Mouse (Mus musculus) embryo, embryonic 10 days (tissue): ENCODE results near the gene Sema6d.

Experiments
- DNase-seq: peaks from one replicate; pipeline ENCODE4 v3.0.0-alpha.2; 2015; ENCODE audit warnings: low spot score

Sema6d gene

DNA sequence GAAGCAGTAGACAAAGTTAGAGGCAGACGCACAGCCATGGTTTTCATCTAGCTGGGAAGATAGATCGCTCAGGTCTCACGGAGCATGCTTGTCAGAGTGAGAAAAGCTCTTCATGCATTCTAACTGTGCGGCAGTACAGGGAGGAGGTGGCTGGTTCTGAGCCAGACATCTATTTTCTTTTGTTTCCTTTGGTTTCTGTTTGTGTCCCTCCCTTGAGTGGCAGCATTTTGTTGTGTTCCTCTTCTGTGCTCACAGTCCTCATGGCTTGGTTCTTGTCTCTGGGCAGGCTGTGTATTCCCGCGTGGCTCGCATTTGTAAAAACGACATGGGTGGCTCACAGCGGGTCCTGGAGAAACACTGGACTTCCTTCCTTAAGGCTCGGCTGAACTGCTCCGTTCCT is 567.6 kb downstream of the Sema6d start:
- DNase-seq = no peak

DNA sequence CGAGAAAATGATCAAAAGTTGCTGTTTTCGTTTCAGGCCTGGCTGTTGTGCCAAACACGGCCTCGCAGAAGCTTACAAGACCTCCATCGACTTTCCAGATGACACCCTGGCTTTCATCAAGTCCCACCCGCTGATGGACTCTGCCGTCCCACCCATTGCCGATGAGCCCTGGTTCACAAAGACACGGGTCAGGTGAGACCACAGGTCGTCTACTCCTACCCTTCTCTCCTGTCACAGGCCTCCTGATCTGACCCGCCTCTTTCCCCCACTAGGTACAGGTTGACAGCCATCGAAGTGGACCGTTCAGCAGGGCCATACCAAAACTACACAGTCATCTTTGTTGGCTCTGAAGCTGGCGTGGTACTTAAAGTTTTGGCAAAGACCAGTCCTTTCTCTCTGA is 568.6 kb downstream of the Sema6d start:
- no peak for DNase-seq

DNA sequence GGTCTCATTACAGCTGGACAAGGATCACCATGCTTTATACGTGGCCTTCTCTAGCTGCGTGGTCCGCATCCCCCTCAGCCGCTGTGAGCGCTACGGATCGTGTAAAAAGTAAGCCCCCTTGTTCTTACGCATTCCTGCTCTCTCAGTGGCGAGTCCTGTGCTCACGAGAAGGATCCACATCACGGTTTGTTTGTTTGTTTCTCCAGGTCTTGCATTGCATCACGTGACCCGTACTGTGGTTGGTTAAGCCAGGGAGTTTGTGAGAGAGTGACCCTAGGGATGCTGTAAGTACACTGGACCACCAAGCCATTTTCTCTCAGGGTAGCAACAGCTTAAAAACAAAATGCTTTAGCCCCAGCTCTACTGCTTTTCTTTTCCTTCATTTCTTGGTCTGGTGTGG is 569.8 kb downstream of the Sema6d start:
- DNase-seq = no peak

DNA sequence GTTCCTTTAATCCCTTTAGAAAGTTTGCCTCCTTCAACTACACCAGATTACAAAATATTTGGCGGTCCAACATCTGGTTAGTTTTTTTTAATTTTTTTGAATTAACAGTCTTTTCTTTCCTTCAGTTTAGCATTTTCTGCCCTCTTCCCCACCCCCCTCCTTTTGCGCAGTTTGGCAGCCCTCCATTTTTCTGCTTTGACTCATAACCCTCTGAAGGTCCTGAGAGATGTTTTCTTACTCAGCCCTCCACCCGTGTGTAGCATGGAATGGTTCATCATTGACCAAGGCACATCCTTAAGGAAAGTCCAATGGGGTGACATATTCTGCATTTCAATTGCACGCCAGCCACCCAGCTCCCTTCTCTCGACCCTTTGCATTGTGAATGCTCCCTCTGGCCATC is 570.9 kb downstream of the Sema6d start:
- no peak for DNase-seq

DNA sequence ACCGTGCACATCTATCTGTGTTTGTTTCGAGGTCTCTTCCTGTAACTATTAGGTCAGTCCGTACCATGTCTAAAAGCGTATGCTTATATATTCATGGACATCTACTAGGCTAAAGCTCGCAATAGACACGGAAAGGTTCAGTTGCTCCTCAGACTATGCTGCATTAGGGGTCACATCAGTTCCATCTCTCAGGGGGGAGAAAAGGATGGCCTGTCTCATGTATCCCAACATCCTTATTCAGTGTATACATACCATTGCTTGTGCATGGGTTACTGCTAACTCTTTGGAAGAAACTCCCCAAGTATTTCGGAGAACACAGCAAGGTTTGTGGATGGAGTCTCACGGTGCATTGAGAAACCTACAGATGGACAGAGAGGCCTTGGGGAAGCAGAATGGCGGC is 571.5 kb downstream of the Sema6d start:
- DNase-seq = no peak

DNA sequence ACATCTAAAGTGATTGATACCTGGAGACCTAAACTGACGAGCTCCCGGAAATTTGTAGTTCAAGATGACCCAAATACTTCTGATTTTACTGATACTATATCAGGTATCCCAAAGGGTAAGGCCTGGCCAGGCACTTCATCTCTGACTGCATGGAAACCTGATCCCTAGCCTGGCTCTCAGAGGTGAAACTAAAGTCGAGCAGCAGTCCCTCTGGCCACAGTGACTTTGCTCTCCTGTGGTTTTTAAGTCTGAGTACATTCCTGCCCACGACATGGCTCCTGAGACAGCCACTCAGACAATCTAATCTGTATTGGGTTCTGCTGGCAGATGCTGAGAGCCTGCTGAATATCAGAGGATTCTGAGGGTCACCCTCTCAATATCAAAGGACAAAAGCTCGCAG is 572.5 kb downstream of the Sema6d start:
- DNase-seq = no peak

DNA sequence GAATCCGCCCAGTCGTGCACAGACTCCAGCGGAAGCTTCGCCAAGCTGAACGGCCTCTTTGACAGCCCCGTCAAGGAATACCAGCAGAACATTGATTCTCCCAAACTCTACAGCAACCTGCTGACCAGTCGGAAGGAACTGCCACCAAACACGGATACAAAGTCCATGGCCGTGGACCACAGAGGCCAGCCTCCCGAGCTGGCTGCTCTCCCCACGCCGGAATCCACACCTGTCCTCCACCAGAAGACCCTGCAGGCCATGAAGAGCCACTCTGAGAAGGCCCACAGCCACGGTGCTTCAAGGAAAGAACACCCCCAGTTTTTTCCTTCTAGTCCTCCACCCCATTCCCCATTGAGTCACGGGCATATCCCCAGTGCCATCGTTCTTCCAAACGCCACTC is 574.4 kb downstream of the Sema6d start:
- no peak for DNase-seq

DNA sequence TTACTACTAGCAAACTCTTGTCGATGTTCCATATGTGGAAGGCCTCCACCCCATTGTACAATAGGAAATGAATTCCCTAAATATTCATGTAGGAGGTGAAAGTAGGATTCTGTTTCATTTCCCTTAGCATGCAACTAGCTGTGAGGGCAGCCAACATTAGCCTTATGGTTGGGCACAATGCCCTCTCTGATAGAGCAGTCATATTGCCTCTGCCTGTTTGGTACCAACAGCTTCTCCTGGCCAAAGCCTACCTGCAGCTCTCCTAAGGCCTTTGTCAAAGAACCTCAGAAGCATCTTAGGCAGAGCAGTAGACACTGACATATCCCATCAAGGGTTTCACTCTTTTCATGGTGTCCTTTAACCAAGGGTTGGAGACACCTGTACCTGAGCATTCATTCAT is 578.7 kb downstream of the Sema6d start:
- DNase-seq = no peak

DNA sequence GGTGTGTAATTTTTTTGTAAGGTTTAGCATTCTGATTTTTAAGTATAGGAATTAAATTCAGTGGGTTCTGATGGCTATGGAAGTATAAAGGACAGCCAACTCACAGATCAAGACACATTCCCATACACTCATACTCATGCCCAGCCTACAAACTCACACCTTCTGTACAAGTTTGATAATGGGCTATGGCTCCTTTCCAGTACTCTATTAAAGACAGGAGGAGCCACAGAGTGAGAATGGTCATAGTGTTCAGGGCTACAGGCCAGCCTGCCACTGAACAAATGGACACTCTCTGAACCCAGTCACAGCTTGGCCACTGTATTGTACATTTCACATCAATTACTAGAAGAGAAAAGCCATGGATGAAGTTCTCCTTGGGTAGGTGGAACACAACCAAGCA is 583.3 kb downstream of the Sema6d start:
- DNase-seq = no peak

DNA sequence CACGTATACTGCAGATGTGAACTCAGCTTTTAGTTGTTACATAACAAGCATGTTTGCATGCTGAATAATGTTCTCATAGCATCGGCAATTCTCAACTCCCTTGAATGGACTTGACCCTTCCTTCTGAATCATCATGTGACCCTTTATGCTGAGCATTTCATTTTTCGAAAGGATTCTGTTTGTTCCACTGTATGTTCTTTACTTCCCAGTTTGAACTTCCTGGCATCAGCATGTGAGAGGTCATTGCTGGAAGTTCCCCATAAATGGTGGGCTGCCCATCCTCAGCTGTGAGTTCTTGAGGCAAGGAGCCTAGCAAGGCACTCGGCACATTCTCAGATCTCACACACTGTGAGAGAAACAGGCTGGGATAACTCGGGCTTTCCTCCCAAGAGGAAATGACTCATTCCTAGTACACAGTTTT is 594.7 kb downstream of the Sema6d start:
- DNase-seq = no peak

DNA sequence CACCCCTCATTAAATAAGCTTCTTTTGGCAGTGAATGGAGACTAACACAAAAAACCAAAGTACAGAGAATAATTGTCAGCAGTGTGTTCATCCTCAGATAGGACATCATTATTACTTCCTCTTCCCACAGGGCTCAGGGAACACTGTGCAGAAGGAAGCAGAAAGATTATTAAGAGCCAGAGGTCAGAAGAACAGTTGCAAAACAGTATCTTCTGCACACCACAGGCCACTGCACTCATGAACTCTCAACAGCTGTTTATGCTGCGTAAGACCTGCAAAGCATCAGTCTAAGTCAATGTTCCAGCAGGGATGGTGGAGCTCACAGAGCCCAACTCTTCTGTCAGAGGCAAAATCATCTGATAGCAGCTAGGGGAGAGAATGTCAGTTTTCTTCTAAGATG is 600.6 kb downstream of the Sema6d start:
- DNase-seq = no peak

DNA sequence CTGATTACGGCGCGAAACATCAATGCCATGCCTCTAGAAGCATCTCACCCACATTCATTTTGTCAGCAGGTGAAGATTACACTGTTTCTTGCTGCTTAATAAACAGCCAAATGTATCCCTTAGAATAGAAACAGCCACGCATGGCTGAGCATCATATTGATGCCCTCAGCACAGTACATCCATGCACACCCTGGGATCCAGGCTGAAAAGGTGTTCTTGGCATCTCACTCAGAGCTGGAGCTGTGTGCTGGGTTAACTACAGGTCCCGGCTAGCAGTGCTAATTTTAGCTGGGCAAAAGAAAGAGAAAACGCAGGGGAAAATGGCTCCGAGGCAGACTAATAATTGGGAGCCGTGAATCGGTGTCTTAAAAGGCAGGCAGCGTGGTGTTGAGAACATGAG is 612.9 kb downstream of the Sema6d start:
- no peak for DNase-seq

DNA sequence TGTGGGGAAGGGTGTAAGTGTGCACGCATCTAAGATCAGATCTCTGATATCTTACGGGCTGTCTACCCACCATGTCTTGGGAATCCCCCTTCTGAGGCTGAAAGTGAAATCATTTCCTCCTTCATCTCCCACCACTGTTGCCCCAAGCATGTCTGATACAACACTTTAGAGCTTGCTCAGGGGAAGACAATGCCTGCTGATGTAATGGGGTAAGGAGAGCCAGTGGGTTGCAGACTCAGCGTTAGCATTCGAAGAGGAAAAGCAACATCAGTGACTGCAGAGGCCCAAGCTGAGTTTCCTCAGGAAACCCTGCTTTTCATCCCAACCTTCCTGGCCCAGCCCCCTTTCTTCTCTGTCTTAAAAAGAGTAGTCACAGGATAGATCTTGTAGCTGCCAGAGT is 615.2 kb downstream of the Sema6d start:
- DNase-seq = no peak

DNA sequence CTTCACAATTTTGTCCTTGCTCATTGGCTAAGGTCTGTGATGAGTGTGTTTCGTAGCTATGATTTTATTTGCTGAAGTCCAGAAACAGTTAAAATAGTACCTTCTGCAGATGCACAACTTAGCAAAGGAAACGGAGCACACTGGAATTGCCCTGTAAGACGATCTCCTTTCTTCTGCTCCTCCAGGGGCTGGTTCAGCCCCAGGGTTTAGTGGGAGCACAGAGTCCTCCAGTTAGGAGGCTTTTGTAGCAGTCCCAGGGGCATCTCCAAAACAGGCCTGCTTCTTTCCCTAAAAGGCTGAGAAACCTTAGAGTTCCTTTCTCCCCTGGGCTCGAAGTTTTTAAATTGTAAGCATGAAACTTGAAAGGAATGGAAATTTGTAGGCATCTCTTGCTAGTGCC is 616.0 kb downstream of the Sema6d start:
- DNase-seq = peak; percentile 15

DNA sequence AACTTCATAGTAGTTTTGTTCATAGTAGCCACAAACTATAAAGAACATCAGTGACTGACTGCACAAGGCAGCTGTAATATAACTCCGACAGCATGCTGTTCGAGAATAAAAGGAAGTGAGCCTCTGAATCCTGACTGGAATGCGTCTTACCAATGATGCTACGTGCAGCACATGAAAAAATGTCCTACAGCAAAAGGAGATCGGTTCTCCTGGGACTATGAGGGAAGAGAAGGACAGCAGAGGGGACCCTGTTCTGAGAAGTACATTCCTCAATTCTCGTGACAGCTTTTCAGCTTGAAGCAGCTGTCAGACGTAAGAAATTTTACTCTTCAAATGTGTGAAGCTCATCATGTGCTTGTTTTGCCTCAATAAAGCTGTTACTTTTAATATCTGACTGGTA is 617.1 kb downstream of the Sema6d start:
- no peak for DNase-seq
